ENCODE assay signal across 1 mouse cellular context in genomic region chr6:131385469-131385868, GRCm38 (mm10).
A peak's percentile ranks its signal among the peaks of the same experiment; 100 is the strongest.
TF ChIP-seq lines count a peak whose summit lies in the region.

No protein-coding gene starts in this region.

TF ChIP-seq in CH12.LX, 34 proteins besides CTCF, POLR2A, EP300 and RAD21 (continued from another document):
- peak; percentile 20; the same call in 1 of the 2 replicates for TF ChIP-seq SIN3A (IDR thresholded peaks at IDR 0.05; ENCODE audit: low read length)
- TF ChIP-seq NELFE (IDR thresholded peaks at IDR 0.05; ENCODE audit: low read depth, low read length), result no peak
- no peak for TF ChIP-seq HCFC1 (IDR thresholded peaks at IDR 0.05; ENCODE audit: low read depth, low read length)
- no peak for TF ChIP-seq PAX5 (IDR thresholded peaks at IDR 0.05; ENCODE audit: low read length)
- no peak for TF ChIP-seq GABPA (IDR thresholded peaks at IDR 0.05; ENCODE audit: insufficient replicate concordance, low read depth, low read length)
- TF ChIP-seq NRF1 (IDR thresholded peaks at IDR 0.05; ENCODE audit: low read depth, low read length), result no peak
- no peak for TF ChIP-seq MXI1 (IDR thresholded peaks at IDR 0.05; ENCODE audit: low read depth, low read length)
- TF ChIP-seq ZMIZ1 (IDR thresholded peaks at IDR 0.05; ENCODE audit: low read depth, low read length), result no peak
- no peak for TF ChIP-seq TCF12 (IDR thresholded peaks at IDR 0.05; ENCODE audit: low read depth, low read length)
- no peak for TF ChIP-seq RCOR1 (conservative IDR thresholded peaks at IDR 0.05; ENCODE audit: low read depth, low read length)
- TF ChIP-seq USF2 (conservative IDR thresholded peaks at IDR 0.05; ENCODE audit: low read depth, low read length), result no peak
- peak; percentile 70; the same call in 1 of the 2 replicates for TF ChIP-seq ZNF384 (IDR thresholded peaks at IDR 0.05; ENCODE audit: low read depth, low read length)
- no peak for TF ChIP-seq JUN (IDR thresholded peaks at IDR 0.05; ENCODE audit: insufficient read depth, low read depth, low read length)
- no peak for TF ChIP-seq USF1 (IDR thresholded peaks at IDR 0.05; ENCODE audit: low read depth, low read length)
- TF ChIP-seq ETS1 (conservative IDR thresholded peaks at IDR 0.05; ENCODE audit: low read depth, low read length), result no peak
- 0 out of 2 replicates have a peak, but pooled peaks have one; percentile 9 for TF ChIP-seq CHD1 (IDR thresholded peaks at IDR 0.05; ENCODE audit: low read depth, low read length)
- no peak for TF ChIP-seq BHLHE40 (IDR thresholded peaks at IDR 0.05; ENCODE audit: low read depth, low read length)
- TF ChIP-seq ZKSCAN1 (IDR thresholded peaks at IDR 0.05; ENCODE audit: borderline replicate concordance, low read depth, low read length), result no peak
- no peak for TF ChIP-seq MEF2A (IDR thresholded peaks at IDR 0.05; ENCODE audit: borderline replicate concordance, low read depth, low read length)
- no peak for TF ChIP-seq POLR2AphosphoS2 (IDR thresholded peaks at IDR 0.05; ENCODE audit: low read depth, low read length)
- TF ChIP-seq JUND (conservative IDR thresholded peaks at IDR 0.05; ENCODE audit: low read depth, low read length), result no peak
- no peak for TF ChIP-seq E2F4 (IDR thresholded peaks at IDR 0.05; ENCODE audit: insufficient replicate concordance, low read depth, low read length)
